Mouse (Mus musculus): ENCODE results near the gene Mcrip2. TPM values are rescaled to one million over a fixed set of nuclear protein-coding genes. Genes with fewer than 3 reads are reported as not detected.

The Mcrip2 gene
- total RNA-seq, 2 experiments from 2014 or later, result 25.8 to 30.4 TPM

GRCm38 (mm10) chr17:25825311-25825710 lies 43.3 kb downstream of the Mcrip2 start:
- ATAC-seq (replicated peaks; ENCODE audit: poor library complexity, severe bottlenecking), result no peak

- no peak for ATAC-seq (replicated peaks; ENCODE audit: poor library complexity, severe bottlenecking)
Observed at GRCm38 (mm10) chr17:25824362-25825142, 44.0 kb downstream of the Mcrip2 start.

GRCm38 (mm10) chr17:25823452-25823851 lies 45.1 kb downstream of the Mcrip2 start, which contains the start of gene Wdr24:
Gene Wdr24 (plus strand): TSS chr17:25823627.
- peak; percentile 78 for ATAC-seq (replicated peaks; ENCODE audit: poor library complexity, severe bottlenecking)

- ATAC-seq (replicated peaks; ENCODE audit: poor library complexity, severe bottlenecking), result peak; percentile 30
Observed at GRCm38 (mm10) chr17:25818851-25819780, 49.4 kb downstream of the Mcrip2 start.

- no peak for ATAC-seq (replicated peaks; ENCODE audit: poor library complexity, severe bottlenecking)
Observed at GRCm38 (mm10) chr17:25817662-25818061, 50.9 kb downstream of the Mcrip2 start.

Other genes with a start within 250 kb of the Mcrip2 start
- not detected in 2 replicates for gene Gng13, start 151.6 kb downstream of the Mcrip2 start, total RNA-seq (2014; fragmentation: Nextera tagmentation)
- gene Gng13, start 151.6 kb downstream of the Mcrip2 start, total RNA-seq (2017), result not detected in 2 replicates
- gene Chtf18, start 141.3 kb downstream of the Mcrip2 start, total RNA-seq (2014; fragmentation: Nextera tagmentation), result 16.8 and 29.8 TPM in 2 replicates
- gene Chtf18, start 141.3 kb downstream of the Mcrip2 start, total RNA-seq (2017), result 17.0 and 22.4 TPM in 2 replicates
- gene Rpusd1, start 141.1 kb downstream of the Mcrip2 start, total RNA-seq (2014; fragmentation: Nextera tagmentation), result 10.9 and 15.6 TPM in 2 replicates
- 4.2 and 6.6 TPM in 2 replicates for gene Rpusd1, start 141.1 kb downstream of the Mcrip2 start, total RNA-seq (2017)
- gene Mslnl, start 132.7 kb downstream of the Mcrip2 start, total RNA-seq (2014; fragmentation: Nextera tagmentation), result not detected in 2 replicates
- not detected in 2 replicates for gene Mslnl, start 132.7 kb downstream of the Mcrip2 start, total RNA-seq (2017)
- gene Msln, start 114.4 kb downstream of the Mcrip2 start, total RNA-seq (2014; fragmentation: Nextera tagmentation), result not detected in 2 replicates
- not detected in 2 replicates for gene Msln, start 114.4 kb downstream of the Mcrip2 start, total RNA-seq (2017)
- gene Narfl, start 95.0 kb downstream of the Mcrip2 start, total RNA-seq (2014; fragmentation: Nextera tagmentation), result 22.8 and 23.5 TPM in 2 replicates
- gene Narfl, start 95.0 kb downstream of the Mcrip2 start, total RNA-seq (2017), result 15.0 and 17.4 TPM in 2 replicates
- 24.1 and 27.6 TPM in 2 replicates for gene Haghl, start 83.1 kb downstream of the Mcrip2 start, total RNA-seq (2014; fragmentation: Nextera tagmentation)
- gene Haghl, start 83.1 kb downstream of the Mcrip2 start, total RNA-seq (2017), result 13.8 and 19.4 TPM in 2 replicates
- 0.45 TPM in 1 of 2 replicates, not detected in the other for gene Ccdc78, start 82.2 kb downstream of the Mcrip2 start, total RNA-seq (2014; fragmentation: Nextera tagmentation)
- 0.52 TPM in 1 of 2 replicates, not detected in the other for gene Ccdc78, start 82.2 kb downstream of the Mcrip2 start, total RNA-seq (2017)
- gene Fam173a, start 75.9 kb downstream of the Mcrip2 start, total RNA-seq (2014; fragmentation: Nextera tagmentation), result 85.3 and 92.7 TPM in 2 replicates
- 31.9 and 43.1 TPM in 2 replicates for gene Fam173a, start 75.9 kb downstream of the Mcrip2 start, total RNA-seq (2017)
- not detected in 2 replicates for gene AC134908.4, start 73.1 kb downstream of the Mcrip2 start, total RNA-seq (2014; fragmentation: Nextera tagmentation)
- not detected in 2 replicates for gene AC134908.4, start 73.1 kb downstream of the Mcrip2 start, total RNA-seq (2017)
- gene Metrn, start 71.6 kb downstream of the Mcrip2 start, total RNA-seq (2014; fragmentation: Nextera tagmentation), result 15.8 and 23.3 TPM in 2 replicates
- 33.5 and 64.4 TPM in 2 replicates for gene Metrn, start 71.6 kb downstream of the Mcrip2 start, total RNA-seq (2017)
- not detected in 2 replicates for gene Fbxl16, start 59.7 kb downstream of the Mcrip2 start, total RNA-seq (2014; fragmentation: Nextera tagmentation)
- gene Fbxl16, start 59.7 kb downstream of the Mcrip2 start, total RNA-seq (2017), result not detected in 2 replicates
- gene Wdr24, start 45.1 kb downstream of the Mcrip2 start, total RNA-seq (2014; fragmentation: Nextera tagmentation), result 12.5 and 16.9 TPM in 2 replicates
- 14.8 and 19.3 TPM in 2 replicates for gene Wdr24, start 45.1 kb downstream of the Mcrip2 start, total RNA-seq (2017)
- 19.5 and 23.1 TPM in 2 replicates for gene Jmjd8, start 39.9 kb downstream of the Mcrip2 start, total RNA-seq (2014; fragmentation: Nextera tagmentation)
- 15.2 and 23.4 TPM in 2 replicates for gene Jmjd8, start 39.9 kb downstream of the Mcrip2 start, total RNA-seq (2017)
- 112 and 131 TPM in 2 replicates for gene Stub1, start 35.4 kb downstream of the Mcrip2 start, total RNA-seq (2014; fragmentation: Nextera tagmentation)
- 99.3 and 101 TPM in 2 replicates for gene Stub1, start 35.4 kb downstream of the Mcrip2 start, total RNA-seq (2017)
- 1.1 and 3.0 TPM in 2 replicates for gene Rhbdl1, start 31.5 kb downstream of the Mcrip2 start, total RNA-seq (2014; fragmentation: Nextera tagmentation)
- gene Rhbdl1, start 31.5 kb downstream of the Mcrip2 start, total RNA-seq (2017), result not detected in 2 replicates
- 1.2 TPM in 1 of 2 replicates, not detected in the other for gene Gm20683, start 27.0 kb downstream of the Mcrip2 start, total RNA-seq (2014; fragmentation: Nextera tagmentation)
- gene Gm20683, start 27.0 kb downstream of the Mcrip2 start, total RNA-seq (2017), result 0.41 and 1.2 TPM in 2 replicates
- 28.3 and 35.5 TPM in 2 replicates for gene Rhot2, start 23.9 kb downstream of the Mcrip2 start, total RNA-seq (2014; fragmentation: Nextera tagmentation)
- gene Rhot2, start 23.9 kb downstream of the Mcrip2 start, total RNA-seq (2017), result 11.9 and 17.8 TPM in 2 replicates
- gene Wdr90, start 7.3 kb downstream of the Mcrip2 start, total RNA-seq (2014; fragmentation: Nextera tagmentation), result 64.7 and 66.9 TPM in 2 replicates
- gene Wdr90, start 7.3 kb downstream of the Mcrip2 start, total RNA-seq (2017), result 11.8 and 15.0 TPM in 2 replicates
- 23.4 and 27.7 TPM in 2 replicates for gene Mettl26, start 6.3 kb upstream of the Mcrip2 start, total RNA-seq (2014; fragmentation: Nextera tagmentation)
- gene Mettl26, start 6.3 kb upstream of the Mcrip2 start, total RNA-seq (2017), result 9.7 and 15.2 TPM in 2 replicates
- gene Wfikkn1, start 12.1 kb upstream of the Mcrip2 start, total RNA-seq (2014; fragmentation: Nextera tagmentation), result 2.1 TPM in 1 of 2 replicates, not detected in the other
- 1.1 and 1.3 TPM in 2 replicates for gene Wfikkn1, start 12.1 kb upstream of the Mcrip2 start, total RNA-seq (2017)
- 9.4 and 15.9 TPM in 2 replicates for gene Rab40c, start 51.0 kb upstream of the Mcrip2 start, total RNA-seq (2014; fragmentation: Nextera tagmentation)
- gene Rab40c, start 51.0 kb upstream of the Mcrip2 start, total RNA-seq (2017), result 7.2 and 11.8 TPM in 2 replicates
- gene Pigq, start 76.2 kb upstream of the Mcrip2 start, total RNA-seq (2014; fragmentation: Nextera tagmentation), result 63.5 and 87.9 TPM in 2 replicates
- gene Pigq, start 76.2 kb upstream of the Mcrip2 start, total RNA-seq (2017), result 32.4 and 37.1 TPM in 2 replicates
- gene Nhlrc4, start 76.2 kb upstream of the Mcrip2 start, total RNA-seq (2014; fragmentation: Nextera tagmentation), result not detected in 2 replicates
- gene Nhlrc4, start 76.2 kb upstream of the Mcrip2 start, total RNA-seq (2017), result not detected in 2 replicates
- not detected in 2 replicates for gene A930017K11Rik, start 83.8 kb upstream of the Mcrip2 start, total RNA-seq (2014; fragmentation: Nextera tagmentation)
- gene A930017K11Rik, start 83.8 kb upstream of the Mcrip2 start, total RNA-seq (2017), result not detected in 2 replicates
- 12.5 and 16.4 TPM in 2 replicates for gene Capn15, start 117.0 kb upstream of the Mcrip2 start, total RNA-seq (2014; fragmentation: Nextera tagmentation)
- gene Capn15, start 117.0 kb upstream of the Mcrip2 start, total RNA-seq (2017), result 3.2 and 5.3 TPM in 2 replicates
- gene Rab11fip3, start 200.8 kb upstream of the Mcrip2 start, total RNA-seq (2014; fragmentation: Nextera tagmentation), result 1.3 and 3.6 TPM in 2 replicates
- gene Rab11fip3, start 200.8 kb upstream of the Mcrip2 start, total RNA-seq (2017), result 0.46 and 0.60 TPM in 2 replicates
- gene Decr2, start 221.6 kb upstream of the Mcrip2 start, total RNA-seq (2014; fragmentation: Nextera tagmentation), result 5.7 and 13.3 TPM in 2 replicates
- 14.8 and 17.0 TPM in 2 replicates for gene Decr2, start 221.6 kb upstream of the Mcrip2 start, total RNA-seq (2017)
- 74.1 and 75.1 TPM in 2 replicates for gene Nme4, start 226.8 kb upstream of the Mcrip2 start, total RNA-seq (2014; fragmentation: Nextera tagmentation)
- gene Nme4, start 226.8 kb upstream of the Mcrip2 start, total RNA-seq (2017), result 41.2 and 43.4 TPM in 2 replicates
- 5.3 and 8.6 TPM in 2 replicates for gene Tmem8, start 244.5 kb upstream of the Mcrip2 start, total RNA-seq (2014; fragmentation: Nextera tagmentation)
- 2.1 and 3.7 TPM in 2 replicates for gene Tmem8, start 244.5 kb upstream of the Mcrip2 start, total RNA-seq (2017)

Data from granulocyte monocyte progenitor cell, adult 5-6 weeks (primary cell).